Mouse (Mus musculus): ENCODE measurements at regions not wholly inside any gene's neighbourhood (a gene's known extent, or its start where the extent isn't known, plus 50 kb on each side); places are given as distances from the start of the nearest gene placed in this dataset.
A peak's percentile ranks its signal among the peaks of the same experiment; 100 is the strongest.

DNA sequence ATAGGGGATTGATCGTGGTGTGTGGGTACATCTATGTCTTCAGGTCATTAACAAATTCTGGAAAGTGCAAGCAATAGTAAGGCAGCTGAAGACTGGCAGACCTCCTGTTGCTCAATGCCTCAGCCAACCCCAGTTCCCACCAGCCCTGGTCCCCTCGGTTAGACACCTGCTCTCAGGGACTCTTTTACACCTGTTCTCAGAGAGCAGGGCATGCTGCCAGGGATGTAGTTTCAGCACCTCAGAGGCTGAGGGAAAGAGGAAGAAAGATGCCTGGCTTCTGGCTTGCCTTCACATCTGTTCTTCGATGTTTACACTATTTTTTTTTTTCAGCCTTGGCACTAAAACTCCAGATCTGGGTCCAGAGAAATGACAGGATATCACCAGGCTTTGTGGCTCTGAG lies 362.2 kb upstream of the Zmiz1 start:
- TF ChIP-seq GATA4 (IDR thresholded peaks at IDR 0.05; ENCODE audit: insufficient replicate concordance, low read length), result no peak

DNA sequence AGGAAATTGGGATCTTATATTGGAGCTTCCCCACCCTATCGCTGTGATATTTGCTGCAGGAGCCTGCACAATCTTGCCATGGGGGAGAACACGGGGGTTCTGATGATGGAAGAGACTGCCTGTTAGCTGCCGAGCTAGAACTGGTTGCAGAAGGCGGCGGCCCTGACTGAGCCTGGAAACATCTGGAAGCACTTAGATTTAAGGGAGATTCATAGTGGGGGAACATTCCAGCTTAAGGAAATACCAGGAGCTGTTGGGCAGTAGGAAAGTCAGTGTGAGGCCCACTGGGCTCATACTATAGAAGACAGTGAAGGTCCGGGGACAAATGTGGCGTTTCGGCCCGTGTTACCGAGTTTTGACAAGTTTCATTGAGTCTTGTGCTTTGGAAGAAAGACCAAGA lies 353.6 kb upstream of the Zmiz1 start:
- no peak for TF ChIP-seq GATA4 (IDR thresholded peaks at IDR 0.05; ENCODE audit: insufficient replicate concordance, low read length)

DNA sequence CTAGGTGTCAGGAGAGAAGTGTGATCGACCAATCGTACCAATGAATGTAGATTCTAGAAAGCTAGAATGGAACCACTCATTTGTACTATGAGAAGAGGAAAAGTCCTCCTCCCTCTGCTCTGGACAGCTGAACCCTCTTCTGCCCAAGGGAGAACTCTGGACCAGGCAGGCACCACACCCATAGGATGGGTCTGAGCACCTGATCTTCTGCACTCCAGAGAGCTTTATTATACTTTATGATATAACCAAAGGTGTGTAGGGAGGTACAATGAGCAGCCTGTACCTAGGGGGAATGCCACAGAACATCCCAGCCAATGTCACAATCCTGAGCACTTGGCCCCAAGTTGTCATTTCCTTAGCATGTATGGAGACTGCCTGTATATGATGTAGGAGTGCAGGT lies 352.5 kb upstream of the Zmiz1 start:
- no peak for TF ChIP-seq GATA4 (IDR thresholded peaks at IDR 0.05; ENCODE audit: insufficient replicate concordance, low read length)

- no peak for TF ChIP-seq GATA4 (IDR thresholded peaks at IDR 0.05; ENCODE audit: insufficient replicate concordance, low read length)
Measured at GRCm38 (mm10) chr14:25108101-25108652, 350.8 kb upstream of the Zmiz1 start.

GRCm38 (mm10) chr14:25108701-25109290 lies 350.2 kb upstream of the Zmiz1 start:
- no peak for TF ChIP-seq GATA4 (IDR thresholded peaks at IDR 0.05; ENCODE audit: insufficient replicate concordance, low read length)

- no peak for TF ChIP-seq GATA4 (IDR thresholded peaks at IDR 0.05; ENCODE audit: insufficient replicate concordance, low read length)
Measured at GRCm38 (mm10) chr14:25109691-25110090, 349.3 kb upstream of the Zmiz1 start.

DNA sequence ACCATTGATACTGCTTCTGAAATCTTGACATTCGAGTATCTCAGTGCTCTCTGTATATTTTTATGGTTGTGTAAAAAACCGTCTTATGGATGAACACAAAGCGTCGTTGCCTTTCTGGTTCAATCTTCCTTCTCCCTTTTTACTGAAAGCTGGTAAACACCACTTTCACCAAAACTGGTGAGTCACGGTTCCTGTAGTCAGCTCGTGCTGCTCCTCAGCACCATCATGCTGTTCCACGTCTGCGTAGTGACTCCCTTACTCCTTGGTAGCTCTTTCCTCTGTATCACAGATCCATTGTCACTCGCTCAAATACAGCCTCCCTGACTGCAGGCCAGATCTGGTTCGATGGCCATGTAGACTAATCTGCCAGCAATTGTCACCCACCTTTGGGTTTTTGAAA lies 346.2 kb upstream of the Zmiz1 start:
- no peak for TF ChIP-seq GATA4 (IDR thresholded peaks at IDR 0.05; ENCODE audit: insufficient replicate concordance, low read length)

- peak; percentile 60; the same call in 1 of the 2 replicates for TF ChIP-seq GATA4 (IDR thresholded peaks at IDR 0.05; ENCODE audit: insufficient replicate concordance, low read length)
Measured at GRCm38 (mm10) chr14:25113326-25113725, 345.7 kb upstream of the Zmiz1 start.

DNA sequence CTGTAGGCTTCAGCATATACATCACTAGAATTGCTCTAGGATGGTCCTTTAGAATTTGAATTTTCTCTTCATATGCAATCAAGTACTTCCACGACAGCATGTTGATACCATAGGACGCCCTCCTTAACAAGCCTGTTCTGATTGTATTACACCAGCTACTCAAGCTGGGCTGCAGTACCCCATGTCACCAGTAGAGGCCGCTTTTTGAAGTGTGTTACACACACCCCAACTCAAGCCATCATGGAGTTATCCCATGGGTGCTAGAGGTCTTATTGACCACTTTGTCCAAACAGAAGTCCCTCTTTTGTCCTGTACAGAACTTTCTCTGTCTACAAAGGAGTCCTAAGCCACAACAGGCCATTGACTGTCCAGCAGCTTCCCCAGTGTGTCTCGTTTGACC lies 342.6 kb upstream of the Zmiz1 start:
- TF ChIP-seq GATA4 (IDR thresholded peaks at IDR 0.05; ENCODE audit: insufficient replicate concordance, low read length), result no peak

- no peak for TF ChIP-seq GATA4 (IDR thresholded peaks at IDR 0.05; ENCODE audit: insufficient replicate concordance, low read length)
Measured at GRCm38 (mm10) chr14:25119999-25120398, 339.0 kb upstream of the Zmiz1 start.

DNA sequence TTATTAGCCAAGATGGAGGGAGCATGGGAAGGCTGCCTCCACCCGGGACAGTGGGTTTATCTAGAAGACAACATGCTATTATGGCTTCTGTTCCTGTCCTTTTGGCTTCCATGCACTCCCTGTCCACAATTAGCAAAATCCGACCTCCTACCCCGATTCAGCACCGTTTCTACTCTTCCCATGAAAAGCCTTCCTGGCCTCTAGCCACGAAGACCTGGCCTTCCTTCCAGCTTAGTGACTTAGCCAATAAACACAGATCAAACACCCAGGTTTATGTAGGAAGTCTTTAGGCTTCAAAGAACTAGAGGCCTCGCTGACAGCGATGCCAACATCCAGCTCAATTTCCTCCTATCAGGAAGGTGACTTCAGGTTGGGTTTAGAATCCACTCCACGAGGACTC lies 338.5 kb upstream of the Zmiz1 start:
- no peak for TF ChIP-seq GATA4 (IDR thresholded peaks at IDR 0.05; ENCODE audit: insufficient replicate concordance, low read length)

DNA sequence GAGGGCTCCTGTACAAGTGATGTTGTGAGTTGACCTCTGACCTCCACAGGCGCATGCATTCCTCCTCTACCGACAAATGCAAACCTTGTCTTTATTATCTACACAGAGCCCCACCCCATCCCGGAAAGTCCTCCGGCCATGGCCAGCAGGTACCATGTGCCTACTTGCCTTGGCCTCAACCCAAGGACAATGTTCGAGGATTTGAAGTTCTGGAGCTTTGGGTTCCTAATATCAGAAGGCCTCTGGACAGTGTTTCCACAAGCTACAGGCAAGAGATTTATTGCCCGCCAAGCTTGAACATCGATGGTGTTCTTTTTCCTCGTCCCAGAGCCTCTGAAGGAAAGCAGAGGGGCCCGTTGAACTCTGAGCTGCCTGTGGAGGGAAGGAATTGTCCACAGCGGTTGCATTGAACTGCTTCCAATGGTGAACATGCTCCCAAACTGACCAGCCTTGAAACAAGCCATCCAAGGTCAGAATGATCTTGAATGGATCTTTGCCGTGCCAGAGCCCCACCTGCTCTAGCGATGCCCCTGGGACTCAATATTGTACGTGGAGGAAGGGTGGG lies 335.9 kb upstream of the Zmiz1 start:
- no peak for TF ChIP-seq GATA4 (IDR thresholded peaks at IDR 0.05; ENCODE audit: insufficient replicate concordance, low read length)

GRCm38 (mm10) chr14:25123541-25124337 lies 335.2 kb upstream of the Zmiz1 start:
- TF ChIP-seq GATA4 (IDR thresholded peaks at IDR 0.05; ENCODE audit: insufficient replicate concordance, low read length), result no peak

- no peak for TF ChIP-seq GATA4 (IDR thresholded peaks at IDR 0.05; ENCODE audit: insufficient replicate concordance, low read length)
Measured at GRCm38 (mm10) chr14:25126544-25126943, 332.4 kb upstream of the Zmiz1 start.

DNA sequence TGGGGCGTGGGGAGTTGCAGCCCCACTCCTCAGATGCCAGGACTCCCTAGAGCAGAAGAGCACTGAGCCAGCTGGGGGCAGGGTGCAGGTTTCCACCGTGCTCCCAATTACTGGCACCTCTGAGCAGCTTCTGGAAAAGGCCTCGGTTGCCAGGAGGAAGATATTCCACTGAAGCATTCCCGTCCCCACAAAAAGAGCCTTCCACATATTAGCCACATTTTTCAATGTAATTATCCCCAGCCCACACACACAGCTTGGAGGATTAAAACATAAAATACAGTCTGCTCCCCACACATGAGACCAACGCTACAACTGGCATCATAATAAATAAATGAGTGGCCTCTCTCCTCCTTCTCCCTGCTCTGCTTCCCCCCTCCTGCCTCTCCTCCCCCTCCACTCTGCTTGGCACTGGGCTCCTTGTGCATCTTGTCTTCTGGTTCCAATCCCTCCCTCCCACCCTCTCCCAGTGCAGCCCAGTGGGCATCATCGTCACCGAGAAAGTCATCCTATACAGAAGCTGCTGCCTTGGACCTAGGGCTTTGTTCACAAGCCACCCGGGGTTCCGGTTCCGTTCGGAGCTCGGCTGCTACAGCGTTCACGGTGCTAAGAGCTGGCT lies 331.3 kb upstream of the Zmiz1 start:
- no peak for TF ChIP-seq GATA4 (IDR thresholded peaks at IDR 0.05; ENCODE audit: insufficient replicate concordance, low read length)

DNA sequence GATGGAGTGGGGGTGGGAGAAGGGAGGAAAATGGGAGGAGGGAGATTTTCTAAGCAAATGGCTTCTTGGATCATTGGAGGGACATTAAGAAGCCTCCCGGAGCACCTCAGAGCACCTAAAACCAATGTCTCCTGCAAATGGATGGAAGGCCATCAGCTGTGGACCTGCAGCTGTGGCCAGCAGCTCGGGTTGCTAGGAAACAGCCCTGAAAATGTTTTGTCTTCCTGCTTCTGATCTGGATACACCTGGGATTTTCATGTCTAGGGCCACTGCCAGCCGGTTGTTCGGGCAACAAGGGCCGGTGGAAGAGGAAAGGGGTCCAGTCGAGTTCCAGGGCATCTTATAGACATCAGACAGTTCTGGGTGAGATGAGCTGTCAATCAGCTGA lies 330.8 kb upstream of the Zmiz1 start:
- no peak for TF ChIP-seq GATA4 (IDR thresholded peaks at IDR 0.05; ENCODE audit: insufficient replicate concordance, low read length)
